Mouse (Mus musculus) testis, adult 2 months (tissue): Measurements from ENCODE around the gene Rps15a.

Experiments
- CTCF ChIP-seq: fragments of 200-500 bp; IDR thresholded peaks from 2 replicates; pipeline ENCODE4 v1.5.1; 2012; ENCODE audit warnings: low read depth, mild to moderate bottlenecking, inconsistent platforms, low read length, moderate library complexity; ENCODE audit not compliant: control insufficient read depth, insufficient read depth, insufficient replicate concordance
- POLR2A ChIP-seq: fragments of 200-500 bp; IDR thresholded peaks from 2 replicates; pipeline ENCODE4 v1.6.1; 2012; ENCODE audit warnings: low read depth, mild to moderate bottlenecking, inconsistent platforms, low read length, moderate library complexity; ENCODE audit not compliant: control insufficient read depth

DNA sequence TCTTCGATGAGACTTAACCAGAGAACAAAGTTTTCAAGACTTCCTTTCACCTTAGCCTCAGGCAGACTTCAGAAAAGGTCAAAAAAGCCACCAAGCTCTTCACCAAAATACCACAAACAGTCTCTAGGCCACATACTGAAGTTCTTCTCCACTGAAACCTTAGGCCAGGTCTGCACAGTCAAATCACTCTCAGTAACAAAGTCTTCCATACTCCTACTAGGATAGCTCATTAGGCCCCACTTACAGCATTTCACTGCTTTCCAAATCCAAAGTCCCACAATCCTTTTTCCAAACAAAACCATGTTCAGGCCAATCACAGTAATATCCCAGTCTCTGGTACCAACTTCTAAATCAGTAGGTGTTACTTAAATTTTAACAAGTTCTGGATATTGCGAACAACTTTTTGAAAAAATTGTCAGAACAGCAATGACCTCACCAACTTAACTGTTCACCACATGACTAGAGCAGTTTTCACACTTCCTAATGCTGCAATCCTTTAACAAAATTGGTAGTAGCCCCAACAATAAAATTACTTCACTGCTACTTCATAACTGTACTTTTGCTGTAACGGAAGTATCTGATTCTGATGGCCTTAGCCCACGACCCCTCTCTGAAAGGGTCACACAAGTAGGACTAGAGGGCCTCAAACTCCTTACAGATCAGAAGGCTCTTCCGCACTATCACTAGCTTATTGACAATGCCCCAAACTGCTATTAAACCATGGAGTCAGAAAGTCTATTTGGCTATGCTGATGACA, 2.3 kb downstream of the Rps15a start:
- TF ChIP-seq CTCF (no peak), POLR2A (no peak)
